Mouse (Mus musculus) lung, embryonic 16.5 days (tissue): Measurements from ENCODE around the gene BC052040. TPM values are rescaled to one million over a fixed set of nuclear protein-coding genes. Genes with fewer than 3 reads are reported as not detected.
A peak's percentile ranks its signal among the peaks of the same experiment; 100 is the strongest.

ENCODE experiments used
- ATAC-seq: fragments of 200-750 bp; cut with Nextera tagmentation; 2 replicates; pipeline ENCODE4 v1.8.0; 2017; ENCODE audit warnings: low read depth, mild to moderate bottlenecking, moderate library complexity
- H3K27ac ChIP-seq: fragments of 300-500 bp; sonication (generic); 2 replicates; pipeline ENCODE4 v1.5.1; 2014; ENCODE audit warnings: mild to moderate bottlenecking, control low read depth, low read length
- H3K27me3 ChIP-seq: fragments of 300-500 bp; sonication (generic); 2 replicates; pipeline ENCODE4 v1.6.1; 2014; ENCODE audit warnings: low read depth, low read length, mixed read lengths; ENCODE audit not compliant: control insufficient read depth, insufficient read depth
- H3K36me3 ChIP-seq: fragments of 300-500 bp; sonication (generic); 2 replicates; pipeline ENCODE4 v1.6.1; 2014; ENCODE audit warnings: low read length; ENCODE audit not compliant: control insufficient read depth, insufficient read depth
- H3K4me1 ChIP-seq: fragments of 300-500 bp; sonication (generic); replicated peaks from 2 replicates; pipeline ENCODE4 v1.6.1; 2014; ENCODE audit warnings: low read length, mixed read lengths; ENCODE audit not compliant: control insufficient read depth, insufficient read depth
- H3K4me2 ChIP-seq: fragments of 300-500 bp; sonication (generic); 2 replicates; pipeline ENCODE4 v1.6.1; 2014; ENCODE audit warnings: low read depth, low read length, control low read depth
- H3K4me3 ChIP-seq: fragments of 300-500 bp; sonication (generic); 2 replicates; pipeline ENCODE4 v1.5.1; 2014; ENCODE audit warnings: mild to moderate bottlenecking, low read length, control low read depth
- H3K9ac ChIP-seq: fragments of 300-500 bp; sonication (generic); 2 replicates; pipeline ENCODE4 v1.6.1; 2014; ENCODE audit warnings: low read length, control low read depth
- H3K9me3 ChIP-seq: fragments of 300-500 bp; sonication (generic); 2 replicates; pipeline ENCODE4 v1.6.1; 2016; ENCODE audit warnings: low read length; ENCODE audit not compliant: control insufficient read depth
- WGBS: fragments of 180-500 bp; shearing (Covaris S2); extraction: QIAGEN DNeasy Blood & Tissue Kit; methylation state at CpG from one replicate; pipeline ENCODE4 v1.1.7; 2014; 5-methylcytosine and 5-hydroxymethylcytosine counted together
- polyA plus RNA-seq: library from polyadenylated mRNA; unstranded; fragments of >200 nt; fragmentation: Nextera tagmentation; extraction: Ambion mirVana; gene quantifications from 2 replicates; pipeline ENCODE4 v1.2.1, GENCODE M21; 2015

The BC052040 gene
- polyA plus RNA-seq, 1 experiment from 2014 or later = 12.6 TPM

DNA sequence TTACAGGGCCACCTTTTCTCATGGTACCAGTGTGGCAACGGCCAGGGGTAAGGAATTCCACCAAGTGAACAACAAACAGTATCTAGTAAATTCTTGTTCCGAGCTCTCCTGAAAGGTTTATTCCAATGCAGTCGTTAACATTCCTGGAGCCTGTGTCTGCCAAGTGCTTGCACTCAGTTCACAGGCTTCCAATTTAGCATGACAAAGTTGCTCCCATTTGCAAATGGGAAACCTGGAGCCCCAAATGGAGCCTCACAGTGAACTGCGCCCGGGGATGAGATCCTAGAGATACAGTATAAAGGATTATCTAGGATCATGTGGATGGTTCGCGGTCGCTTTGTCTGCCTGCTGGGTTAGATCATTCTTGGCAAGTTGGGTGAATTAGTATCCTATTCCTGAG, 141.9 kb downstream of the BC052040 start:
- H3K4me2 ChIP-seq = no peak overlapping the region
- no peak overlapping the region for H3K4me3 ChIP-seq
- no peak for ATAC-seq
- H3K4me1 ChIP-seq = peaks cover 3% of the 10 kb centered on the region; the same call in 1 of the 2 replicates
- no peaks in the 10 kb centered on the region for H3K27me3 ChIP-seq
- WGBS = 46% methylated on average over 8 of the region's 8 CpGs
- H3K9me3 ChIP-seq = peaks cover 9% of the 10 kb centered on the region
- H3K27ac ChIP-seq = no peak overlapping the region
- peaks cover 10% of the 10 kb centered on the region for H3K36me3 ChIP-seq
- no peak overlapping the region for H3K9ac ChIP-seq

DNA sequence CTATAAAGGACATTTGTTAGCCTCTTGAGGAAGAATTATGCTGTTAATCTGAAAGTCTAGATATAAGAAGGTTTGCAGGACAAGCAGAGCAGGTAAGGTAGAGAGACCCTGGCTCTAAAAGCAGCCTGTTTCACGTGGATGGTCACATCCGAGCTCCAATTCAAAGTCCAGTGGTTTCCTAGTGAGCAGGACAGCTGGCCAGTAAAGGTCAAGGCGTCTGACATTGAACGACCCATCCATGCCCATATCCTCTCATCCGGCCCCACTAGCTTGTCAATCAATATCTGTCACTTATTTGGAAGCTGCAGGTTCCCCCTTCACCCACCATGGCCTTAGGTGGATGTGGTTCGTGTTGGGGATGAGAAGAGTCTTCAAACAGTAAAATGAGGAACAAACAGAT, 142.7 kb downstream of the BC052040 start:
- no peak for ATAC-seq

DNA sequence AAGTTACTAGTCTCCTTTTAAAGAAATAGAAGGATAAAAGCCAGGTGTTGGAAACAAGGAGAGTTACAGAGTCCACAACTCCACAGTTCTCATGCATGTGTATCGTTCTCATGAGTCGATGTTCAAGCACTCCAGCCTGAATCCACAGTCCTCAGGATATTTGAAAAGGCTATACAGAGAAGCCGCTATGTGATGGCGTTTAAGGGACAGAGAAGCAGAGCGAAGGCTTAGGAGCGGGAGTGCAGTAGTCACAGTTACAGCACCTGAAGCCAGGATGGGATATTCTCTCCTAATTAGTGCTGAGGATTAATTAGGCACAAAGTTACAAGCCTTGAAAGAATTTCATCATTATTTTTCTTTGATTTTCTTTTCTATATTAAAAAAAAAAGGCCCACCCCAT, 143.2 kb downstream of the BC052040 start:
- Histone ChIP-seq H3K36me3 (peaks cover 6% of the 10 kb centered on the region), H3K4me3 (no peak overlapping the region), H3K27ac (no peak overlapping the region), H3K27me3 (no peaks in the 10 kb centered on the region), H3K9ac (no peak overlapping the region), H3K4me2 (no peak overlapping the region), H3K9me3 (peaks cover 9% of the 10 kb centered on the region), H3K4me1 (peaks cover 3% of the 10 kb centered on the region; the same call in 1 of the 2 replicates)
- WGBS = 70% methylated on average over 6 of the region's 6 CpGs
- 0 out of 2 replicates have a peak, but pooled peaks have one; percentile 34 for ATAC-seq

More for the DNA sequence above, 142.7 kb downstream of the BC052040 start:
- H3K4me2 ChIP-seq = no peak overlapping the region
- no peak overlapping the region for H3K9ac ChIP-seq
- H3K4me1 ChIP-seq = peaks cover 3% of the 10 kb centered on the region; the same call in 1 of the 2 replicates
- peaks cover 9% of the 10 kb centered on the region for H3K9me3 ChIP-seq
- no peak overlapping the region for H3K27ac ChIP-seq
- H3K36me3 ChIP-seq = peaks cover 10% of the 10 kb centered on the region
- H3K4me3 ChIP-seq = no peak overlapping the region
- H3K27me3 ChIP-seq = no peaks in the 10 kb centered on the region
- WGBS = 61% methylated on average over 6 of the region's 6 CpGs

DNA sequence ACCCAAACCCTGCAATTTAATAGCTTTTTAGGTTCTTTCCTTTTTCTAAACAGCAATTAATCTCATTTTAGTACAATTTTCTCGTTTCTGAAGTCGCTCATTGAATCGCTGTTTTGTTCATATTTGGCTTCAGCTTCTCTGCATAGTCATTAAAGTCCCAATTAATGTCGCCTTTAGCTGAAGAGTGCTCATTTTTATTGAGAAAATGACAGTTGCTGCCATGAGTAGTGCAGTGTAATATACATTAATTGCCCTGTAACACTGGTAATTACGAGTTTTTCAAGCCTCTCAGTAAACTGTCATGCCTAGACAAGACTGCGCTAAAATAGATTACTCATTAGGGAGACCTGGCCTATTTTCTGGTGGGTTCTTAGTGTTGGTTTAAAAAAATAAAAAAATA, 144.0 kb downstream of the BC052040 start:
- no peak overlapping the region for H3K4me2 ChIP-seq
- H3K36me3 ChIP-seq = peaks cover 4% of the 10 kb centered on the region
- no peak overlapping the region for H3K9ac ChIP-seq
- peaks cover 3% of the 10 kb centered on the region; the same call in 1 of the 2 replicates for H3K4me1 ChIP-seq
- no peaks in the 10 kb centered on the region for H3K27me3 ChIP-seq
- no peak for ATAC-seq
- H3K9me3 ChIP-seq = peaks cover 4% of the 10 kb centered on the region
- no peak overlapping the region for H3K4me3 ChIP-seq
- no peak overlapping the region for H3K27ac ChIP-seq
- WGBS = 79% methylated on average over 6 of the region's 6 CpGs

DNA sequence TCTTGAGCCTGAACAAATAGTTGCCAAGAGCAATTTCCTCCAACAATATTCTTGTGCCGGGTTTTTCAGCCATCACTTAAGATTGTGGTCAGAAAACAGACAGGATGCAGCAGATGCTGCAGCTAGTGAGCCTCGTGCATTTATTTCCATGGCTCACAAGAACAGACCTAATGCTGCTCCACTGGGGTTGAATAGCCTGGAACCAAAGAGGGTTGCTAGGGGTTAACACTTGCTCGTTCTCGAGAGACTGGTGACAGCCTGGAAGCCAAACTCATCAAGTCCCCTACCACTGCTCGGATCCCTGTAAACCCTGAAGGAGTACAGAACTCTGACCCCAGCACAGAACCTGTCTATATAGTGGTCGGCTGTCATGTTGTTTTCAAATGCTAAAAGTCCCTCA, 144.4 kb downstream of the BC052040 start:
- Histone ChIP-seq H3K27ac (no peak overlapping the region), H3K4me3 (no peak overlapping the region), H3K36me3 (peaks cover 2% of the 10 kb centered on the region; the same call in 1 of the 2 replicates), H3K4me1 (peaks cover 3% of the 10 kb centered on the region; the same call in 1 of the 2 replicates), H3K9ac (no peak overlapping the region), H3K9me3 (peaks cover under 1% of the 10 kb centered on the region; the same call in 1 of the 2 replicates), H3K27me3 (no peaks in the 10 kb centered on the region), H3K4me2 (no peak overlapping the region)
- no peak for ATAC-seq
- WGBS = 49% methylated on average over 6 of the region's 6 CpGs

DNA sequence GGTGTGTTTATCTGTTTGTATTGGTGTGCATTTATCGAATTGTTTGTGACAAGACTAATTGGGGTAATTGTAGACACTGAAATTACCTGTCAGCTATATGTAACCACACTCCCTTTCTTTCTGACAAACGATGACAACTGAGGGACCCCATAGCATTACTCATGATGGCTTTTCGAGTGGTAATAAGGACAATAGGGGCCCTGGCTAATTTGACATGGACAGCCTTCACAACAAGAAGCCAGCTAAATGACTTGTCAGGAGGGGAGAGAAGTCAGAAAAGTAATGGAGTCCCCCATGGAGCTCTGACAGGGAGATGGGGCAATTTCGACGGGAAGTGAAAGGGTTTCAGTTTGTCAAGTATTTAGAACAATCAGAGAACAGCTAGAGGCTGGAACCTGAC, 145.3 kb downstream of the BC052040 start:
- Histone ChIP-seq H3K9ac (no peak overlapping the region), H3K4me3 (no peak overlapping the region)
- 76% methylated on average over 5 of the region's 5 CpGs for WGBS

DNA sequence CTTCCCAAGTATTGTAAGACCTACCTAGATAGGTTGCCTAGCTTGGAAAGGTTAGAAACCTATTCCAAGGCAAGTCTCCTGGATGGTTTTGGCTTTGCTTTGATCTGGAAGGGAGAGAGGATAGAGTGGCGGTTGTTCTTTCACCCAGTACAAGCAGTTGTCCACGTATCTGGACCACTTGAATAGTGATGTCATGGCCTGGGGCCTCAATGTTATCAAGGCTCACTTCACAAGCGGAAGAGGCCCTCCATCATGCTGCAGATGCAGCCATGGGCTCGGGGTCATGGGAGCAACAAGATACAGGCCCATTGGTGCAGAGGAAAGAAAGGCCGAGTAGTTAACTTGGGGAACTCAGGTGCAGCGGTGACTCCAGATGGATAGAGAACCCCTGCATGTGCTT, 147.1 kb downstream of the BC052040 start:
- no peak overlapping the region for H3K9ac ChIP-seq
- no peaks in the 10 kb centered on the region for H3K9me3 ChIP-seq
- peaks cover under 1% of the 10 kb centered on the region; the same call in 1 of the 2 replicates for H3K4me1 ChIP-seq
- no peak for ATAC-seq
- H3K4me3 ChIP-seq = no peak overlapping the region
- H3K4me2 ChIP-seq = no peak overlapping the region
- 77% methylated on average over 6 of the region's 6 CpGs for WGBS
- H3K36me3 ChIP-seq = peaks cover 2% of the 10 kb centered on the region; the same call in 1 of the 2 replicates
- no peak overlapping the region for H3K27ac ChIP-seq
- H3K27me3 ChIP-seq = no peaks in the 10 kb centered on the region

More for the DNA sequence above, 145.3 kb downstream of the BC052040 start:
- Histone ChIP-seq H3K9me3 (no peaks in the 10 kb centered on the region), H3K36me3 (peaks cover 2% of the 10 kb centered on the region; the same call in 1 of the 2 replicates), H3K27me3 (no peaks in the 10 kb centered on the region), H3K27ac (no peak overlapping the region), H3K4me2 (no peak overlapping the region), H3K4me1 (peaks cover 3% of the 10 kb centered on the region; the same call in 1 of the 2 replicates)
- no peak for ATAC-seq

DNA sequence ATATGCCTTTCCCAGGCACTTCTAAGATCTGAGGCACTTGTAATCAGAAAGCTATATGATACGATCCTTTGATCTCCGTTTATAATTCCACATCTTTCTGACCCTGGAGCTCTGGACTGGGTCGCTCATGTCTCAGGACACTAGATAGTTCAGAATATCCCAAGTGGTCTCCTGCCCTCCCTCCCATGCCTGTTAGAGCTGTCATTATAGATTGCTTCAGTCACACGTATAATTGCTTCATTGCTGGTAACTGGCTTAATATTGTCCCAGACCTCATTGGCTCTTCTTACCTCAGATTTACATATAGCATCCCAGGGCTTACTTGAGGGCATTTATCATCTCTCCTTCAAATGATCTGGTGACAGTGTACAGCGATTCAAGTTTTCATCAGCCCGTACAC, 149.0 kb downstream of the BC052040 start:
- Histone ChIP-seq H3K9ac (no peak overlapping the region), H3K4me2 (no peak overlapping the region), H3K9me3 (no peaks in the 10 kb centered on the region), H3K4me3 (no peak overlapping the region), H3K4me1 (no peaks in the 10 kb centered on the region), H3K27me3 (no peaks in the 10 kb centered on the region), H3K27ac (no peak overlapping the region), H3K36me3 (peaks cover 2% of the 10 kb centered on the region; the same call in 1 of the 2 replicates)
- 57% methylated on average over 6 of the region's 6 CpGs for WGBS
- ATAC-seq = no peak

DNA sequence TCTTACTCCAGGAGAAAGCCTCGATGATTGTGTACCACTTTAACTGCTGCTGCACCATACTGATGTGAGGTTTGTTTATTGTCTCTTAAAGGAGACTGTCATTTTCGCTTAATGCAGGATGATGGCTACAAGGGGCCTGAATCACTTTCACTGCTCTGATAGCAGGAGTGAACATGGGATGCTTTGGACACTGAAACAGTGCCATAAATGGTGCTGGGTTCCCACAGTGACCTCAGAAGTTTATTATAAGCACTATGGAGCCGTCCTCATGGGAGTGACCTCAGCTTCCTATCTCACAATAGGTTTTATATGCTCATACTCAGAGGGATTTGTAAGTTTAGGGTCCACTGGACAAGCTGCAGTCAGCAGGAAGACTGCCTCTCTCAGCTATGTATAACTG, 149.7 kb downstream of the BC052040 start:
- Histone ChIP-seq H3K4me1 (no peaks in the 10 kb centered on the region), H3K9me3 (no peaks in the 10 kb centered on the region), H3K9ac (no peak overlapping the region), H3K27ac (no peak overlapping the region), H3K4me3 (no peak overlapping the region), H3K4me2 (no peak overlapping the region), H3K36me3 (peaks cover 2% of the 10 kb centered on the region; the same call in 1 of the 2 replicates), H3K27me3 (no peaks in the 10 kb centered on the region)
- WGBS = 43% methylated on average over 3 of the region's 3 CpGs
- ATAC-seq = no peak
